Mouse (Mus musculus) R1 (cell line): Measurements from ENCODE around the gene Slc35g3.

Source experiments
- DNase-seq: peaks from one replicate; pipeline ENCODE4 v3.0.0-alpha.2; 2018; ENCODE audit warnings: low read depth, low spot score

Slc35g3 gene

DNA sequence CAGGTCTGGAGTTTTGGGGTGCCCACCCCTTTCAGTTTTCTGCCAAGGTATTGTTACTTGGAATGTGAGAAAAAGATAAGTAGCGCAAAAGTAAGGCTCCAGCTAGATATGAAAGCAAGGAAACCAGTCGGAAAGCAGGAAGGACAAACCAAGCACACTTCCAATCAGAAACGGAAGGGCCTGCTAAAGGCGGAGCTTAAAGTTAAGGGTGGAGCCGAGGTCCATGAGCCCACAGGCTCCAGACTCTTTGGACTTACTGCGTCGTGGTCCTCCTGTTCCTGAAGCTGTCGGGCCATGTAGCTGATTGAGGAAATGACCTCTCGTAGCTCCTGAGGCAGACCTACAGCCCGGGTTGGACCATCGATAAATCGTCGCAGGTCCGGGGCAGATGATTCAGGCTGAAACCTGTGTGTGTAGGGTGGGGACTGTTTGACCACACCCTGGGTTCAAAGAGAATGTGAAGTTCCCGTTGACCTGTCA lies 23.1 kb upstream of the Slc35g3 start:
- DNase-seq: peak; percentile 85

GRCm38 (mm10) chr11:69781828-69782227 lies 20.1 kb upstream of the Slc35g3 start:
- DNase-seq: peak; percentile 87

DNA sequence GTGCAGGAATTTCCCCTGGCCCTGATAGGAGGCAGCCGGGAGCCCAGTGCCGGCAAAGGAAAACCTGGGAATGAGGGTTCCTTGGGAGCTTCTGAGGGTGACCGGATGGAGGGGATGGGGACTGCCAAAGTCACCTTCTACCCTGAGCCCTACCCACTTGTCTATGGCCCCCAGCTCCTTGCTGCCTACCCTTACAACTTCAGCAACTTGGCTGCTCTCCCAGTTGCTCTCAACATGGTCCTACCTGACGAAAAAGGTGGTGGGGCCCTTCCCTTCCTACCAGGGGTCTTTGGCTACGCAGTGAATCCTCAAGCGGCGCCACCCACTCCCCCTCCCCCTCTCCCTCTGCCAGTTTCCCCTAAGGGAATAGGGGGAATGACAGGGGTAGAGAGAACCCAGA lies 17.2 kb upstream of the Slc35g3 start:
- DNase-seq: no peak

GRCm38 (mm10) chr11:69778258-69778982 lies 16.7 kb upstream of the Slc35g3 start:
- no peak for DNase-seq

DNA sequence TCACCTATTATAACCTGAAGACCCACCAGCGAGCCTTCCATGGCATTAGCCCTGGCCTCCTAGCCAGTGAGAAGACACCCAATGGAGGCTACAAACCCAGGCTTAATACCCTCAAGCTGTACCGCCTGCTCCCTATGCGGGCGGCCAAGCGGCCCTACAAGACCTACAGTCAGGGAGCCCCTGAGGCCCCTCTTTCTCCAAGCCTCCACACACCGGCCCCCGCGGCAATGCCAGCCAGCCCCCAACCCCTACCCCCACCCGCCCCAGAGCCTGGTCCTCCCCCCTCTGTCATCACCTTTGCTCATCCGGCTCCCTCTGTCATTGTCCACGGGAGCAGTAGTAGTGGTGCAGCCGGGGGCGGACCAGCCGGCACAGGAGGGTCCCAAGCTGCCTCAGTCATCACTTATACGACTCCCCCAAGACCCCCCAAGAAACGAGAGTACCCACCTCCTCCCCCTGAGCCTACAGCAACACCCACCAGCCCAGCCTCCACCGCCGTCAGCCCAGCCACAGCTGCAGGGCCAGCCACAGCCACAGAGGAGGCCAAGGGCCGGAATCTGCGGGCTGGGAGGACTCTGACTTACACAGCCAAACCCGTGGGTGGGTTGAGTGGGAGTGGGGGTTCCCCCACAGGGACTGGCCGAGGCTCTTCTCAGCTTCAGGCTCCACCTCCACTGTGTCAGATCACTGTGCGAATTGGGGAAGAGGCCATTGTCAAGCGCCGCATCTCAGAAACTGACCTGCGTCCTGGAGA lies 15.9 kb upstream of the Slc35g3 start:
- no peak for DNase-seq

DNA sequence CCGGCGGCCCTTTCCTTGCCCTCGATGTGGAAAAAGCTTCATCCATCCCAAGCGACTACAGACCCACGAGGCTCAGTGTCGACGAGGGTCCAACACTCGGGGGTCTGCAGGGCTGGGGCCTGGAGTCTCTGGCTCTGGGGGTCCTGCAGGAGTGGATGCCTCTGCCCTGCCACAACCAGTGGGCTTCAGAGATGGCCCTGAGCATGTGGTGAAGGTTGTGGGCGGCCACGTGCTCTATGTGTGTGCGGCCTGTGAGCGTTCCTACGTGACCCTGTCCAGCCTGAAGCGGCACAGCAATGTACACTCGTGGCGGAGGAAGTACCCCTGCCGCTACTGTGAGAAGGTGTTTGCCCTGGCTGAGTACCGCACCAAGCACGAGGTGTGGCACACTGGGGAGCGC lies 14.7 kb upstream of the Slc35g3 start:
- no peak for DNase-seq

DNA sequence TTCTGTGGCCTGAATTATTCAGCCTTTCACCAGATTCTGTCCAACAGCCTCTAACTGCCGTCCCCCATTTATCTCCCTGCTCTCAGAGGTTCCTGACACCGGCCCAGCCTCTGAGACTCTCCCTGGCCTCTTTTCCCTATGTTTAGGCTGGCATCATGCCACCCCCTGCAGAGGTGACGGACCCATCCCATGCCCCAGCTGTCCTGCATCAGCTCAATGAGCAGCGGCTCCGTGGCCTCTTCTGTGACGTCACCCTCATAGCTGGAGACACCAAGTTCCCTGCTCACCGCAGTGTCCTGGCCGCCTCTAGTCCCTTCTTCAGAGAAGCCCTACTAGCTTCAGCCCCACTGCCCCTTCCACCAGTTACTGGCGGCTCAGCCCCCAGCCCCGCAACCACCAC lies 13.9 kb upstream of the Slc35g3 start:
- no peak for DNase-seq

- no peak for DNase-seq
Measured at GRCm38 (mm10) chr11:69774961-69775360, 13.2 kb upstream of the Slc35g3 start.

DNA sequence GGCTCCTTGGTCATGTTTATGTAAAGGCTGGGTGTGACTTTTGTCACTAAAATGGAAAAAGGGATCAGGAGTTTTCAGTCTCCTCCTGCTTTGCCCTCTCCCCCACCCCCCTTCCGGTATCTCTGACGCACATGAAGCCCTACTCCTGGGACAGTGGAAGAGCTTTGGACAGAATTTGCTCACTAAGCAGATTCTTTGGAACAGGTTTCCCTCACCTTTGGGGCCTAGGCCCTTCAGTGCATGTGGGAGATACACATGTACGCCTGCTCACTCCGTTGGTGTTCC lies 5.8 kb upstream of the Slc35g3 start:
- no peak for DNase-seq

DNA sequence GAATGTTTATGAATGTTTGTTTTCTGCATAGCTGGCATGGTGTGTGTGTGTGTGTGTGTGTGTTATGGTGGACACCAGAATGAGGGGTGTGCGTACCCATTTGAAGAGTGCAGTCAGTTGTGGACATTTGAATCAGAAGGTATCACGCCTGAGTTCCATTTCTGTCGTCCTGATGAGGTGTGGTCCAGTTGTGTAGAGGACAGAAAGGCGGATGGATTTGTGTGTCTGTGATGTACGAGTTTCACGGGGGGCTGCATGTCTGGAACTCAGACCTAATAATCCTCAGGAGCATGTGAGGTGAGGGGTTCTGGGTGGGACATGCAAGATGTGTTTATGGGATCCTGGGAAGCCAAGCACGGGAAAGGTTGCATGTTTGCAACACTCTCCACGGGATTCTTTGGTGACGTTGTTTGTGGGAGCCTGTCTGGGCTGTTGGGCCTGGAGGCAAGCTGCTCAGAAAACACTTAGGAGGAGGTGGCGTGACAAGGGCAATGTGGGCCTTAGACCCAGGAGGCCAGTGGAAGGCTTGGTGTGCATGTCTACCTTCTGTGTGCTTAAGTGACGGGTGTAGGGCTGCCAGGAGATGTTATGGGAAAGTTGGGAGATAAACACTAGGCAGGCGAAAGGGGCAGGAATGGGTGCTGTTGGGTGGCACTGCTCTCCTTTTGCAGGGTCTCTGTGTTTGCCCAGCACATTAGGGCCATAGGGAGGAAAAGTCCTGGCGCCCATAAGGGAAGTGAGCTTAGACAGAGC lies 5.3 kb upstream of the Slc35g3 start:
- no peak for DNase-seq

- DNase-seq: peak; percentile 64
Measured at GRCm38 (mm10) chr11:69766126-69766609, 4.4 kb upstream of the Slc35g3 start.

DNA sequence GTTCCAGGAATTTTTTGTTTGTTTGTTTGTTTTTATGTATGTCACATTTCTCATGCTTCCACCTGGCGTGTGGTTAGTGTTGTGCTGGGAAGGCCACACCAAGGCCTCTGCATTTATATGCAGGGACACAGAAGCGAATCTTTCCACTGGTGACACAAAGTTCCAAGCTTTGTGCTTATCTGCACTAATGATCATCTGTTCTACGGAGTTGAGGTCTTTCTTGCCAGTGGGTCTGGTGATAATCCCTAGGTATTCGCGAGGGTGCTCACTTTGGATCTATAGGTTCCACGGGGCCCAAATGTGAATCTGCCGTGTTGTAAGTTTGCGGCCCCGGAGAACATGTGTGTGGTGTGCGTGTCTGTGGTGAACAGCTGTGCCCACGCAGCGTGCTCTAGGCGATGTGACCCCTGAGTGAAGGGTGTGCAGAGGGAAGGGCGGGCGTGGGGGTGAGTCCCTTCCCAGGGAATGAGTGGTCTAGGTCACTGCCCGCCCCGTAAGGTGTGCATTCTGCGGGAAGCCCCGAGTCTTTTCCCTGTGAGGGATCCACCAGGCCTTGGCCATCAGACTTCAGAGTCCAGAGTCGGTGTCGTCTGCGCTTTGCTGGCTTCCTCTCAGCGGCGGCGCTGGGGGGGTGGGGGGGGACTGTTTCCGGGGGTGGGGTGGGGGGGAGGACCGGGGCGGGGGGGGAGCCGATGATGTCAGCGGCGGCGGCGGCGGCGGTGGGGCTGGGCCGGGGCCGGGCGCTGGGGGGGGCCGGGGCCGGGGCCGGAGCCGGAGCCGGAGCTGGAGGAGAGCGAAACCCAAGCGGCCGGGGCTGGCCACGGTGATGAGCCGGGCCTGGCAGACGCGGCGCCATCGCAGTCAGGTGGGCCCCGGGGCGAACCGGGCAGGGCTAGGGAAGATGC lies 3.7 kb upstream of the Slc35g3 start, which contains the start of gene Zbtb4:
Zbtb4 (plus strand) TSS at position 692 of the 905 bp plus-strand sequence.
- DNase-seq: peak; percentile 51

DNA sequence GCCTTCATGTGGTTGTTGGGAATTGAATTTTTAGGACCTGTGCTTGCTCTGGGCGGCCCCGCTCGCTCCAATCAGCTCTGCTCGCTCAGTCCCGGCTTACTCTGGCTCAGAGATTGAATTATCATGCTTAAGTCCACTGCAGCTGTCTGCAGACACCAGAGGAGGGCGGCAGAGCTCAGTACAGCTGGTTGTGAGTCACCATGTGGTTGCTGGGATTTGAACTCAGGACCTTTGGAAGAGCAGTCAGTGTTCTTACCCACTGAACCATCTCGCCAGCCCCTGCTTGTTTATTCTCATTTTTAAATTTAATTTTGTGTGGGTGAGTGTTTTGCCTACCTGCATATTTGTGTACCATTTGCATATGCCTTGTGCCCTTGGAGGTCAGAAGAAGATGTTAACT lies 1.8 kb upstream of the Slc35g3 start:
- DNase-seq: peak; percentile 72

GRCm38 (mm10) chr11:69760901-69761200 lies 917 bp downstream of the Slc35g3 start:
- no peak for DNase-seq

GRCm38 (mm10) chr11:69760160-69760900 lies 1.4 kb downstream of the Slc35g3 start:
- no peak for DNase-seq

DNA sequence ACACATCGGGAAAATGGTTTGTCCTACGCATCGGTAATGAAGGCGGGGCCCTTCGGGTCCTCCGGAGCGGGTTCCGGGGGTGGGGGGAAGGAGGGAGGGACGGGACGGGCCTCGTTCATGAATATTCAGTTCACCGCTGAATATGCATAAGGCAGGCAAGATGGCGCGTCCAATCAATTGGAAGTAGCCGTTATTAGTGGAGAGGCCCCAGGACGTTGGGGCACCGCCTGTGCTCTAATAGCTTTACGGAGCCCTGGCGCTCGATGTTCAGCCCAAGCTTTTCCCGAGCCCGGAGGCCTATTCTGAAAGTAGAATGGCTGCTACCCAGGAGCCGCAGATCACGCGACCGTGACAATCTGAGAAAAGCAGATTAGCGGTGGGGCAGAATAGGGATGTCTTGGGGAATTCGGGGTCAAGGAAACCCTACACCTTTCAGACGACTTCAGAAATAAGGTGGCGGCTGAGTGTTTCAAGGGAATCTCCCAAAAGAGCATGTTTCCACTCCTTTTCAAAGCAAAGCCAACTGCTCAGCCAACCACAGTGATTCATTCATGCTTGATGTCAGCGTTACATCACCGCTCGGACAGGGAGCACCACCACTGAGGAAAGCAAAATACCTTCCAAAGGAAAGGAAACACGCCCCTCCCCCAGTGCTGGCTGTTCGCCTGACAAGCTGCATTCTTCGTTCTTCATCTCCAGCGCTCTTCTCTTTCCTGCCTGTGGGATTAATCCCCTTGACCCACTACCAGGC lies 2.6 kb downstream of the Slc35g3 start:
- peak; percentile 98 for DNase-seq

GRCm38 (mm10) chr11:69758478-69758970 lies 3.2 kb downstream of the Slc35g3 start, which contains the start of gene Polr2a:
TSS of gene Polr2a (minus strand) at chr11:69758637.
- peak; percentile 97 for DNase-seq

DNA sequence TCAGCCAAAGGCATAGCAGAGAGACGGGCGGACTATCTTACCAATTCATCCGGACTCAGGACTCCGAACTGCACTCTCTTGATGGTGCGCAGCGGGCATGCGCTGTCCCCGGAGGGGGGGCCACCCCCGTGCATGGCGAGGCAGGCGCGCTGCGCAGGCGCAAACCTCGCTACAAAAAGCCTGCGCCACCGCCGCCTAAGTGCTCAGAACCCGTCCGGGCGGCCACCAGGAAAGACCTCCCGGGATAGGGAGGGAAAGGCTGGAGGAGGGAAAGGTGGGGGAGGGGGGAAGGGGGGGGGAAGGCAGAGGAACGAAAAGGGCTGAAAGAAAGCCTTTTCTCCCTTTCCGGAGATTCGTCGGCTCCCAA lies 3.7 kb downstream of the Slc35g3 start:
- peak; percentile 90 for DNase-seq

DNA sequence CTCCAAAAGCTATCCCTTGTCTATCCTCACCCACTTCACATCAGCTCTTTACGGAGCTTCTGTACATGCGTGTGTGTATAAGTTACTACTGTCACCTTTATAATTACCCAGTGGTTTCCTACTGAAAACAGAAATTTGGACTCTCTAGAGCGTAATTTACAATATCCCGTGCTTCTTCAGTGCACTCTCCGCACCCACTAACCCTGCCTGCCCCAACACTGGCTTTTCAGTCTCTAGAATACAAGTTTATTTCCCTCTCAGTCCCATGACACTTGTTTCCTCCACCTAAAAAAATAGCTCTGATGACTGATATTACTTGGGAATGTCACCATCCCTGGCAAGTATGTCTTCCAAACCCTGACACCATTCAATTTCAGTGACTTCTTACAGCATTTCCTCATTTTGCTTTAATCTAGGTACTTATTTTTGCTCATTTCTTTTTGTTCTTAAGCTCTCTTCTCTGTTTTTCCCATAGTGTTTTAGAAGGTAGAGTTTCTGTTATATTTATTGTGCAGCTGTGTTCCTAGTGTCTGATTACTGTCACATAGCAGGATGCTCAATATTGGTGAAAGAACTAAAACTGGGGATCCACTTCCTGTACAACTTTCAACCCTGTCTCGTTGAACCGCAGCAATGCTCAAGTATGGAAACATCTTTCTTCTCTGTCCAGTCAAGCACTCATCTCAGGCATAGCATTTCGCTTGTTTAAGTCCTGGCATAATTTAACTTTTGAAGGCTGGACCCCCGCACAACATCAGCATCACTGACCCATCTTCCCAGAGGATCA lies 4.3 kb downstream of the Slc35g3 start:
- DNase-seq: no peak
